Mouse (Mus musculus) testis, postnatal 14 days (tissue): ENCODE results near the gene Lpar6.

ENCODE experiments used
- DNase-seq: peaks from one replicate; pipeline ENCODE4 v3.0.0; 2021; ENCODE audit warnings: low spot score

Gene Lpar6

GRCm38 (mm10) chr14:73237848-73238321 lies at the start of gene Lpar6:
TSS of gene Lpar6 (plus strand) at chr14:73237895.
- peak; percentile 20 for DNase-seq

- no peak for DNase-seq
These were observed 38.6 kb upstream of the Lpar6 start for GRCm38 (mm10) chr14:73199058-73199457.

DNA sequence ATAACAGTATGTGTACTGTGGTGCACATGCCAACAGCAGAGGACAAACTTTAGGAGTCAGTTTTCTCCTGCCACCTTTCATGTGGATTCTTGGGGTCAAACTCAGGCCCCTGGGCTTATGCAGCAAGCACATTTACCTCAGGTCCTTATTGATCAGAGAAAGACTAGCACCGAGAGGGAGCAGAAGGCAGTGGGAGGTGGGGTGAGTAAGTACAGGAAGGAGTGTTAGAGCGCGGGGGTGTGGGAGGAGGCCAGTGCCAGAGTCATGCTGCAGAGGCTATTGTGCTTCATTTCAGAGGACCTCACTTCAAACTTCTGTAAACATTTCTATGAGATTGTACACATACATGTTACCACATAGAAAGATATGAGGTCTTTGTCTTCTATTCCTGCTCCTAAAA lies 36.2 kb upstream of the Lpar6 start:
- no peak for DNase-seq

- DNase-seq = no peak
These were observed 33.7 kb upstream of the Lpar6 start for GRCm38 (mm10) chr14:73204016-73204415.

GRCm38 (mm10) chr14:73209262-73209661 lies 28.4 kb upstream of the Lpar6 start:
- DNase-seq = no peak

GRCm38 (mm10) chr14:73210196-73210595 lies 27.5 kb upstream of the Lpar6 start:
- no peak for DNase-seq

DNA sequence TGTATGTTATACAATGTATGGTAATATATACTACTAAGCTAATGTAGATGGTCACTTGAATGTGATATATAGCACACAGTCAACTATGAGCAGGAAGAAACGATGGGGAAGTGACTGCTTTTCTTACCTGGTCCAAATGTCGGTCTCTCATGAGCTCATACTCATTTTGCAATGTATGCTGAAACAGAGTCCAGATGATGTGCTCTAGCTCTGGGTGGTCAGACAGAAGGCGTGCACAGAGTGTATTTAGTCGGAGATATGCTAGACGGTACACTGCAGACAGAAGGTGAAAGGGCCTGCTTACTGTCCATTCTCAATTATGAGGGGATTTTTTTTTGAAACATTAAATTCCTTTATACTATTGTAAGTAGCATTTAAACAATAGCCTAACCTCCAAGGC lies 26.2 kb upstream of the Lpar6 start:
- no peak for DNase-seq

- DNase-seq = no peak
These were observed 20.6 kb upstream of the Lpar6 start for GRCm38 (mm10) chr14:73217062-73217461.

DNA sequence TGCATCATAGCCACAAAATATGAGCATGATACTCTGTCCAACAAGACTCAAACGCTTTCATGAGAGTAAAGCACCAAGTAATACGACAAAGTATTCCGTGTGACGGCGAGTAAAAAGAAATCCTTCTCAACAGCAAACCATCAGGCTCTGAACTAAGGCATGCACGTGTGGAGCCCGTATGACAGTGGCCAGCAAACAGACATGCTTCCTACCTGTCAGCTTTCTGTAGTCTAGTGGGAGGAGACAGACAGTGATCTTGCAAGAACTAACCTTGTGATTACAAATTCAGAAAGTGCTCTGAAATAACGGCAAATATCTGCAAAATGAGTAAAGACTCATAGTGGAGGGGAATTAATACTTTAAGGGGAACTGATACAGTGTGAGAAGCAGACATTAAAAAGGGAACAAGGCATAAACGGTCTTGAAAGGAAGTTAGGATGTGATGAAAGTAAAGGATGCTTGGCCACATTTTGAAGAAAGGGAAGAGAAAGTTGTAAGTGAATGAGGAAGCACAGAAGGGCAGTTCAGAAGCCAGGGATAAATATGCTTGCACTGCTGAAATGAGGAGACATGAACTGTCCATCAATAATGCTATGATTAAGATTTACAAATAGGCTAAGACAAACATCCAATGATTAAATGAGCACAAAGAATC lies 15.3 kb upstream of the Lpar6 start:
- no peak for DNase-seq

- no peak for DNase-seq
These were observed 11.3 kb upstream of the Lpar6 start for GRCm38 (mm10) chr14:73226346-73226745.

DNA sequence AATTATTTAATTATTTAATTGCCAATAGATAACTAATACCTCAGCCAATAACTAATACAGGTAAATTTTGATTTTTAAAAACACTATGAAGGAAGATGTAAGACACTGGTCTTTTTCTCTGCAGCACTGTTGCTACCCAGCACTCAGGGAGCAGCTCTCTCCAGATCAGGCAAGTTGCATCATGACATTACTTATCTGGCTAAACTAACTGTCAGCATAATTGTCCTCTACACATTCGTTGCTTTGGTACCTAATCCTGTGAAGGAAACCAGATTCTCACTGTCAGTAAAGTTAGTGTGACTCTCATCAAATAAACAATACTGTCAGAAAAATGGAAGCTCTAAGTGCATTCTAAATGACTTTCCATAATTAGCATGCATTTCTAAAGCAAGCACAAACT lies 10.8 kb upstream of the Lpar6 start:
- no peak for DNase-seq

- no peak for DNase-seq
These were observed 6.3 kb upstream of the Lpar6 start for GRCm38 (mm10) chr14:73231286-73231982.

GRCm38 (mm10) chr14:73234468-73235031 lies 3.1 kb upstream of the Lpar6 start:
- DNase-seq = no peak

- peak; percentile 29 for DNase-seq
These were observed 979 bp downstream of the Lpar6 start for GRCm38 (mm10) chr14:73238498-73239250.

GRCm38 (mm10) chr14:73239291-73239690 lies 1.6 kb downstream of the Lpar6 start:
- DNase-seq = no peak

DNA sequence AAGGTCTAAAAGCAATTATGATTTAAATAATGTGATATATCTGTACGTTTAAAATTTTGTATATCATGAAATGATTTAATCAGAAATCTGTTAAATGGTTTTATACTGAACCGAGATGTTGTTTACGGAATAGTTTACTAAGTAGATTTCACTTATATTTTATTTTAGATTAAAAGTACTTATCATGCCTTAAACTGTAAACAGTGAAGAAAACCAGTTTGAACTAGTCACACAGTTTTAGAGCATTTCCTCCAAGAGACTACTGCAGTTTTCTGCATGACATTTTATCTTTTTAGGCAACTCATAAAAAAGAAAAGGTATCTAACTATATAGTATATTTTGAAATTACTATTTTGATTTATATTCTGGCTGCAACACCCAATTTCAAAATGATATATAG lies 2.2 kb downstream of the Lpar6 start:
- no peak for DNase-seq

DNA sequence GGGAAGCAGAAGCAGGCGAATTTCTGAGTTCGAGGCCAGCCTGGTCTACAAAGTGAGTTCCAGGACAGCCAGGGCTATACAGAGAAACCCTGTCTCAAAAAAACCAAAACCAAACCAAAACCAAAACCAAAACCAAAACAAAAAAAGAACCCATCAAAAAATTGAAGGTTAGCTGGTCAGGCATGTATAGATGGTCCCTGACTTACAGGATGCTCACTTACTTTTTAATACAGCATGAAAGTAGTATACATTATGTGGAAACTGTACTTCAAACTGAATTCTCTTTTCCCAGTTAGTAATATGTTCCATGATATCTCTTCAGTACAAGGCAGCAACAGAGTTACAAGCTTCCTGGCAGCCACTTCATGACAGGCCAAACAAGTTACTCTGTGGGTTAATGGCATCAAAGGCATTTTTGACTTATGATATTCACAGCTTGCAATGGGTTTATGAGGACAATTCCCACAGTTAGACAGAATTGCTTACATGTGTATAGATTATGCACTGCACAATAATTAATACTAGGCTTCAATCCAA lies 6.4 kb downstream of the Lpar6 start:
- no peak for DNase-seq

DNA sequence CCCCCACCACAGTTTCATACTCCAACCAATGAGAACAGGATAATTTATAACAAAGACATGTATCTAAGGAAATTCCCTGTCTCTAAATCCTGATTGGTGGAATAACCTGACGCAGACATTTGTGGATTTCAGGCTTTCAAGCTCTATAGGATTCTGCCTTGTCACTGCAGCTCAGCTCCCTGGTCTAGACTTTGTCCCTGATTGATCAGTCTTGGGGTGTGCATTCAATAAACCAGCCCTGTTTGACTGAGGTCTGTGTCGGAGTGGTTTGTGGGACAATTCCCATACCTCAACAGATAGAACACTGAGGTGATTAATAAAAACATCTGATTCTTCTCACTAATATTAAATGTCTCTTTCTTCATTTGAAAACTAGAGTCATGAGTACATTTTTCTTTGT lies 12.4 kb downstream of the Lpar6 start:
- DNase-seq = no peak

DNA sequence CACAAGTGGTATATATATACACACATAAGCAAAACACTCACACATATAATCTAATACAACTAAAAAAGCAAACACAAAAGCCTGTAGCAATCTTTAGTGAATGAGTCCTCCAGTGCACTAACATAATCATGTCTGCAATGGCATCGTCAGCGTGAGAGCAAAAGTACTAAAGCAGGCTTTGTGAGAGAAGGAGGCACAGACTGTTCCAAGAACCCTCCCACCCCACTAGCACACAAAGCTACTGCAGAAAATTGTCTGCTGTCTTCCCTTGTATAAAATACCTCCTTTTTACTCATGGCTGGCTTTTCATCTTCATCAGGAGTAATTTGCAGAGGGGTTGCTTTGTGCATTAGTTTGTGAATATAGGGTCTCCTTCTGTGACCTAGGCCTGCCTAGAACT lies 14.6 kb downstream of the Lpar6 start:
- DNase-seq = no peak

DNA sequence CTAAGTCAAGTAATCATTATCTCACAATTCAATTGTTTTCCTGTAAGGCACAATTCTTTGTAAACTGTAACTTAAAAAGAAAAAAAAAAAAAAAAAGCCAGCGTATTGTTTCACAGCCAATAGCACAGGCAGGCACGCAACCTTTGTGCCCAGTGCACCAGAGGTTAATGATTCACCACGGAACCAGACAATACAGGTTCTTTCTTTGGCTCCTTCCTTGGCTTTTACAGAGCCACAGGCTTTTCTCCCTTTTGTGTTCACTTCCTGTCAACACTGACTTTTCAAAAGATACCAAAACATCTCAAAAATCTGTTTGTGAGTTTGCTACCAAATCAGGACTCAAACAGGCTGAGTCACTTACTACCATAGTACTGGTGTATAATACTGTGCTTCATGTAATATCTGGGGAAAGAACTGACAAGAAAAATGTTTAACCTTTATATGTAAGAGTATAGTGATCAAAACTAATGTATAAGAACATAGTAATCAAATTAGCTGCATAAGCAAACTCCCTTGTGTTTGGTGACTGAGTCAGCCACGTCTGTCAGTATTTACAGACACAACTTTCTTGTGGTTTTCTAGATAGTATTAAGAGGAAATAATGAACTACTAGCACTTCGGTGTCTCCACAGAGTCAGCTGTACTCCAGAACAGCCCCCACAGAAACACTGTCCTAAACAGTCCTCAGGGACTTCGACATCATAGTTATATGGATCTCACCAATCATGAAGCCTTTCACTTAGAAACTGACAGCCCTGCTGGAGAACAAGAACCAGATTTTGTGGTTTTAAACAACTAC lies 16.0 kb downstream of the Lpar6 start:
- no peak for DNase-seq

- no peak for DNase-seq
These were observed 16.7 kb downstream of the Lpar6 start for GRCm38 (mm10) chr14:73254412-73254811.
